Mouse (Mus musculus): Measurements from ENCODE around the gene Tbc1d21. TPM values are rescaled to one million over a fixed set of nuclear protein-coding genes. Genes with fewer than 3 reads are reported as not detected.

The Tbc1d21 gene
- total RNA-seq, 2 experiments from 2014 or later = not detected

- DNase-seq (ENCODE audit: low spot score in 2 of 2) = no peak
Observed at GRCm38 (mm10) chr9:58345963-58346362, 24.3 kb downstream of the Tbc1d21 start.

GRCm38 (mm10) chr9:58341795-58342194 lies 28.5 kb downstream of the Tbc1d21 start:
- no peak for DNase-seq (ENCODE audit: low spot score in 2 of 2)

- no peak for DNase-seq (ENCODE audit: low spot score in 2 of 2)
Observed at GRCm38 (mm10) chr9:58336650-58337281, 33.5 kb downstream of the Tbc1d21 start.

GRCm38 (mm10) chr9:58331276-58331675 lies 39.0 kb downstream of the Tbc1d21 start:
- no peak for DNase-seq (ENCODE audit: low spot score in 2 of 2)

- peak; percentile 75 to 82 for DNase-seq (ENCODE audit: low spot score in 2 of 2)
Observed at GRCm38 (mm10) chr9:58330293-58330692, 40.0 kb downstream of the Tbc1d21 start.

GRCm38 (mm10) chr9:58327382-58327781 lies 42.9 kb downstream of the Tbc1d21 start:
- DNase-seq (ENCODE audit: low spot score in 2 of 2) = no peak

- no peak for DNase-seq (ENCODE audit: low spot score in 2 of 2)
Observed at GRCm38 (mm10) chr9:58326477-58327180, 43.6 kb downstream of the Tbc1d21 start.

GRCm38 (mm10) chr9:58321681-58322080 lies 48.6 kb downstream of the Tbc1d21 start:
- DNase-seq (ENCODE audit: low spot score in 2 of 2) = no peak

GRCm38 (mm10) chr9:58318317-58318716 lies 51.9 kb downstream of the Tbc1d21 start:
- DNase-seq (ENCODE audit: low spot score in 2 of 2) = no peak

GRCm38 (mm10) chr9:58317381-58317780 lies 52.9 kb downstream of the Tbc1d21 start:
- DNase-seq (ENCODE audit: low spot score in 2 of 2) = no peak

GRCm38 (mm10) chr9:58316784-58317183 lies 53.5 kb downstream of the Tbc1d21 start:
- DNase-seq (ENCODE audit: low spot score in 2 of 2) = no peak

- no peak for DNase-seq (ENCODE audit: low spot score in 2 of 2)
Observed at GRCm38 (mm10) chr9:58315850-58316249, 54.4 kb downstream of the Tbc1d21 start.

GRCm38 (mm10) chr9:58314682-58315360 lies 55.4 kb downstream of the Tbc1d21 start:
- DNase-seq (ENCODE audit: low spot score in 2 of 2) = peak in 1 of 2 experiments; percentile 59

GRCm38 (mm10) chr9:58312944-58313359 lies 57.3 kb downstream of the Tbc1d21 start, which contains the start of gene Loxl1:
Loxl1 (minus strand) TSS chr9:58313186.
- peak in 1 of 2 experiments; percentile 59 for DNase-seq (ENCODE audit: low spot score in 2 of 2)

- no peak for DNase-seq (ENCODE audit: low spot score in 2 of 2)
Observed at GRCm38 (mm10) chr9:58312196-58312943, 57.9 kb downstream of the Tbc1d21 start.

GRCm38 (mm10) chr9:58311191-58311910 lies 58.9 kb downstream of the Tbc1d21 start:
- no peak for DNase-seq (ENCODE audit: low spot score in 2 of 2)

GRCm38 (mm10) chr9:58310043-58310660 lies 60.1 kb downstream of the Tbc1d21 start:
- DNase-seq (ENCODE audit: low spot score in 2 of 2) = no peak

Data from layer of hippocampus, postnatal 10 days (tissue).